Mouse (Mus musculus): Measurements from ENCODE around the gene Gpr34. TPM values are rescaled to one million over a fixed set of nuclear protein-coding genes. Genes with fewer than 3 reads are reported as not detected.

The Gpr34 gene
- 3.9 and 5.5 TPM in 2 replicates for polyA plus RNA-seq (2015; fragmentation: Nextera tagmentation; extraction: Ambion mirVana)

GRCm38 (mm10) chrX:13631599-13632283 is at the start of gene Gpr34:
Gpr34 (plus strand) TSS chrX:13632089.

GRCm38 (mm10) chrX:13661063-13661462 is 29.2 kb downstream of the Gpr34 start, which contains the start of gene Gpr82:
Gpr82 (plus strand) TSS chrX:13661363.

Small RNA genes within 50 kb of the gene (microRNA-seq; reads per million reads assigned to microRNA genes)
- not detected for gene Gm25246 (ENCODE audit: borderline replicate concordance, insufficient number of aligned reads)

Other genes starting within 250 kb of the Gpr34 start
- gene Nyx, start 166.0 kb upstream of the Gpr34 start, polyA plus RNA-seq (2015; fragmentation: Nextera tagmentation; extraction: Ambion mirVana) = 0.09 and 0.14 TPM in 2 replicates
- gene Gpr82, start 29.3 kb downstream of the Gpr34 start, polyA plus RNA-seq (2015; fragmentation: Nextera tagmentation; extraction: Ambion mirVana) = 0.32 TPM in 1 of 2 replicates, not detected in the other
- 14.0 and 14.6 TPM in 2 replicates for gene Cask, start 219.3 kb downstream of the Gpr34 start, polyA plus RNA-seq (2015; fragmentation: Nextera tagmentation; extraction: Ambion mirVana)